Mouse (Mus musculus): ENCODE measurements around the gene Ube2e2. TPM values are rescaled to one million over a fixed set of nuclear protein-coding genes. Genes with fewer than 3 reads are reported as not detected.
"Not testable (repeated sequence)": the region's sequence is repeated elsewhere in the genome, so short reads cannot be mapped to it uniquely, and the experiment has no call there.

Gene Ube2e2
- total and polyA plus RNA-seq, 3 experiments = 14.3 to 39.6 (median 15.3) TPM

GRCm38 (mm10) chr14:18569615-18570014 is 324.5 kb downstream of the Ube2e2 start:
- Histone ChIP-seq H3K4me3 (no peak overlapping the region), H3K4me1 (ENCODE audit: control insufficient read depth, insufficient read depth, low read length) (no peaks in the 10 kb centered on the region), H3K79me2 (replicated peaks; ENCODE audit: control insufficient read depth, insufficient read depth, low read length) (no peaks in the 10 kb centered on the region), H3K9ac (ENCODE audit: low read depth, low read length) (no peak overlapping the region), H3K27ac (no peak overlapping the region), H3K36me3 (ENCODE audit: control insufficient read depth, insufficient read depth, low read length) (no peaks in the 10 kb centered on the region), H3K27me3 (ENCODE audit: control insufficient read depth, insufficient read depth, low read length) (no peaks in the 10 kb centered on the region)
- no peak for TF ChIP-seq CTCF (IDR thresholded peaks at IDR 0.05)
- TF ChIP-seq EP300 (IDR thresholded peaks at IDR 0.05; ENCODE audit: insufficient read depth, low read depth, low read length) = no peak
- no peak for TF ChIP-seq POLR2A (IDR thresholded peaks at IDR 0.05; ENCODE audit: insufficient read depth, low read depth, low read length)
- intact Hi-C loops (cut with DNase I) = no loop called here
- no peak for DNase-seq

- H3K36me3 ChIP-seq (ENCODE audit: control insufficient read depth, insufficient read depth, low read length); DNase-seq; H3K79me2 ChIP-seq (replicated peaks; ENCODE audit: control insufficient read depth, insufficient read depth, low read length); H3K4me3 ChIP-seq; H3K27me3 ChIP-seq (ENCODE audit: control insufficient read depth, insufficient read depth, low read length); intact Hi-C loops (cut with DNase I); H3K4me1 ChIP-seq (ENCODE audit: control insufficient read depth, insufficient read depth, low read length); H3K9ac ChIP-seq (ENCODE audit: low read depth, low read length); H3K27ac ChIP-seq: not testable (repeated sequence)
- WGBS = 37% methylated on average over 8 of the region's 8 CpGs
Measured at GRCm38 (mm10) chr14:18564999-18565398, 329.1 kb downstream of the Ube2e2 start.

- 50% methylated on average over 1 of the region's 1 CpGs for WGBS
Measured at GRCm38 (mm10) chr14:18555287-18555686, 338.8 kb downstream of the Ube2e2 start.

DNA sequence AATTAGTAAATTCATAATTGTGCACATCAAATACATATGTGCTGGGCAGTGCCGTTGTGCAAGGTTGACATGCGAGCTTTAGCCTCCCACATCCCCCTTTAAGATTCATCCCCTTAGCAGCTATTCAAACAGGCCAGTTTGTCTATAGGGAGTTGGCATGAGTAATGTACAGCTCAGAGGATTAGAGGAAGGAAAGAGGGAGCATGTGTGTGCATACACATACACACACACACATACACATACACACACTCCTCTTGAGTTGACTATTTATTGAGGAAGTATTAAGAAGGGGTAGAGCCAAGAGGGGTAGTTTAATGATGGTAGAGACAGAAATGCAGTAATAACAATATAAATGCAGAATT is 339.5 kb downstream of the Ube2e2 start:
- intact Hi-C loops (cut with DNase I) = no loop called here
- no peak overlapping the region for H3K4me3 ChIP-seq
- H3K27ac ChIP-seq = no peak overlapping the region
- no peak for TF ChIP-seq CTCF (IDR thresholded peaks at IDR 0.05)
- TF ChIP-seq EP300 (IDR thresholded peaks at IDR 0.05; ENCODE audit: insufficient read depth, low read depth, low read length) = no peak
- TF ChIP-seq POLR2A (IDR thresholded peaks at IDR 0.05; ENCODE audit: insufficient read depth, low read depth, low read length) = no peak
- H3K9ac ChIP-seq (ENCODE audit: low read depth, low read length) = no peak overlapping the region
- no peaks in the 10 kb centered on the region for H3K79me2 ChIP-seq (replicated peaks; ENCODE audit: control insufficient read depth, insufficient read depth, low read length)
- WGBS = 91% methylated on average over 2 of the region's 2 CpGs
- no peaks in the 10 kb centered on the region for H3K27me3 ChIP-seq (ENCODE audit: control insufficient read depth, insufficient read depth, low read length)
- H3K4me1 ChIP-seq (ENCODE audit: control insufficient read depth, insufficient read depth, low read length) = no peaks in the 10 kb centered on the region
- no peaks in the 10 kb centered on the region for H3K36me3 ChIP-seq (ENCODE audit: control insufficient read depth, insufficient read depth, low read length)
- DNase-seq = no peak

More at GRCm38 (mm10) chr14:18555287-18555686, 338.8 kb downstream of the Ube2e2 start:
- no peaks in the 10 kb centered on the region for H3K36me3 ChIP-seq (ENCODE audit: control insufficient read depth, insufficient read depth, low read length)
- no peaks in the 10 kb centered on the region for H3K27me3 ChIP-seq (ENCODE audit: control insufficient read depth, insufficient read depth, low read length)
- H3K27ac ChIP-seq = no peak overlapping the region
- no peaks in the 10 kb centered on the region for H3K79me2 ChIP-seq (replicated peaks; ENCODE audit: control insufficient read depth, insufficient read depth, low read length)
- no peak for DNase-seq
- intact Hi-C loops (cut with DNase I) = no loop called here
- H3K9ac ChIP-seq (ENCODE audit: low read depth, low read length) = no peak overlapping the region
- no peaks in the 10 kb centered on the region for H3K4me1 ChIP-seq (ENCODE audit: control insufficient read depth, insufficient read depth, low read length)
- TF ChIP-seq EP300 (IDR thresholded peaks at IDR 0.05; ENCODE audit: insufficient read depth, low read depth, low read length) = no peak
- no peak for TF ChIP-seq CTCF (IDR thresholded peaks at IDR 0.05)
- no peak for TF ChIP-seq POLR2A (IDR thresholded peaks at IDR 0.05; ENCODE audit: insufficient read depth, low read depth, low read length)
- H3K4me3 ChIP-seq = no peak overlapping the region

GRCm38 (mm10) chr14:18553987-18554626 is 340.0 kb downstream of the Ube2e2 start:
- no peaks in the 10 kb centered on the region for H3K79me2 ChIP-seq (replicated peaks; ENCODE audit: control insufficient read depth, insufficient read depth, low read length)
- H3K36me3 ChIP-seq (ENCODE audit: control insufficient read depth, insufficient read depth, low read length) = no peaks in the 10 kb centered on the region
- DNase-seq = no peak
- TF ChIP-seq POLR2A (IDR thresholded peaks at IDR 0.05; ENCODE audit: insufficient read depth, low read depth, low read length) = no peak
- TF ChIP-seq CTCF (IDR thresholded peaks at IDR 0.05) = no peak
- TF ChIP-seq EP300 (IDR thresholded peaks at IDR 0.05; ENCODE audit: insufficient read depth, low read depth, low read length) = no peak
- intact Hi-C loops (cut with DNase I) = no loop called here
- no peak overlapping the region for H3K9ac ChIP-seq (ENCODE audit: low read depth, low read length)
- 65% methylated on average over 3 of the region's 3 CpGs for WGBS
- no peak overlapping the region for H3K27ac ChIP-seq
- H3K4me1 ChIP-seq (ENCODE audit: control insufficient read depth, insufficient read depth, low read length) = no peaks in the 10 kb centered on the region
- no peak overlapping the region for H3K4me3 ChIP-seq
- H3K27me3 ChIP-seq (ENCODE audit: control insufficient read depth, insufficient read depth, low read length) = no peaks in the 10 kb centered on the region

GRCm38 (mm10) chr14:18547541-18547940 is 346.5 kb downstream of the Ube2e2 start:
- TF ChIP-seq EP300 (IDR thresholded peaks at IDR 0.05; ENCODE audit: insufficient read depth, low read depth, low read length) (no peak), CTCF (IDR thresholded peaks at IDR 0.05) (no peak), POLR2A (IDR thresholded peaks at IDR 0.05; ENCODE audit: insufficient read depth, low read depth, low read length) (no peak)
- intact Hi-C loops (cut with DNase I) = no loop called here
- 73% methylated on average over 5 of the region's 5 CpGs for WGBS
- Histone ChIP-seq H3K4me3 (no peak overlapping the region), H3K36me3 (ENCODE audit: control insufficient read depth, insufficient read depth, low read length) (no peaks in the 10 kb centered on the region), H3K27me3 (ENCODE audit: control insufficient read depth, insufficient read depth, low read length) (no peaks in the 10 kb centered on the region), H3K4me1 (ENCODE audit: control insufficient read depth, insufficient read depth, low read length) (no peaks in the 10 kb centered on the region), H3K9ac (ENCODE audit: low read depth, low read length) (no peak overlapping the region), H3K27ac (no peak overlapping the region), H3K79me2 (replicated peaks; ENCODE audit: control insufficient read depth, insufficient read depth, low read length) (no peaks in the 10 kb centered on the region)
- no peak for DNase-seq

DNA sequence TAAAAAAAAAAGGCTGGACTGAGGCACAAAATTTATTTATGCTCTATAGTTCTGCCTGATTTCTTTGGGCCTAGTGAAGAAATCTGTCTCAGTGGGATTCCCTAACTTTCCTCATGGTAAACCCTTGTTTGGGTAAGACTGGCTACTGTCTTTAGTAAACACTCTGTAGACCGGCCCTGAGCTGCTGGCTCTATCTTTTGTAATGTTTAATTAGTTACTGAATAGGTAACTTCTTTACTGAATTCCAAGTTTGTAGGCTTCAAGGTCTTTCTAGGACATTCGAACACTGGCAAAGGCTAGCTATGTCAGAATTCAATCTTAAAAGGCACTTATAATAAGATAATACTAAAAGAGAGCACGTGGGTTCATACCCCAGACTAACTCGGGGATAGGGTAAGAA is 355.0 kb downstream of the Ube2e2 start:
- intact Hi-C loops (cut with DNase I); H3K36me3 ChIP-seq (ENCODE audit: control insufficient read depth, insufficient read depth, low read length); H3K27me3 ChIP-seq (ENCODE audit: control insufficient read depth, insufficient read depth, low read length); DNase-seq; H3K9ac ChIP-seq (ENCODE audit: low read depth, low read length); H3K4me3 ChIP-seq; H3K27ac ChIP-seq; H3K4me1 ChIP-seq (ENCODE audit: control insufficient read depth, insufficient read depth, low read length); H3K79me2 ChIP-seq (replicated peaks; ENCODE audit: control insufficient read depth, insufficient read depth, low read length): not testable (repeated sequence)
- 80% methylated on average over 4 of the region's 4 CpGs for WGBS

Measured in heart, adult 2 months (tissue).